Mouse (Mus musculus) limb, embryonic 11.5 days (tissue): ENCODE data around the gene Pla2g5. TPM values are rescaled to one million over a fixed set of nuclear protein-coding genes. Genes with fewer than 3 reads are reported as not detected.

ENCODE experiments used
- ATAC-seq: fragments of 200-750 bp; cut with Nextera tagmentation; 2 replicates; pipeline ENCODE4 v1.8.0; 2017; ENCODE audit warnings: low read depth; ENCODE audit not compliant: insufficient number of reproducible peaks, low FRiP score, low TSS enrichment
- DNase-seq: peaks from one replicate; pipeline ENCODE4 v3.0.0-alpha.2; 2015; ENCODE audit warnings: low spot score
- H3K27ac ChIP-seq: fragments of 300-500 bp; sonication (generic); replicated peaks from 2 replicates; pipeline ENCODE4 v1.5.1; 2014; ENCODE audit warnings: low read depth, mild to moderate bottlenecking, low read length
- H3K27me3 ChIP-seq: fragments of 300-500 bp; sonication (generic); 2 replicates; pipeline ENCODE4 v1.6.1; 2014; ENCODE audit warnings: mild to moderate bottlenecking, low read length, mixed read lengths; ENCODE audit not compliant: control insufficient read depth, insufficient read depth
- H3K36me3 ChIP-seq: fragments of 300-500 bp; sonication (generic); 2 replicates; pipeline ENCODE4 v1.6.1; 2014; ENCODE audit warnings: mild to moderate bottlenecking, low read length, moderate library complexity, mixed read lengths; ENCODE audit not compliant: control insufficient read depth, insufficient read depth
- H3K4me1 ChIP-seq: fragments of 300-500 bp; sonication (generic); 2 replicates; pipeline ENCODE4 v1.6.1; 2014; ENCODE audit warnings: low read length, mixed read lengths; ENCODE audit not compliant: control insufficient read depth, insufficient read depth
- H3K4me2 ChIP-seq: fragments of 300-500 bp; sonication (generic); 2 replicates; pipeline ENCODE4 v1.6.1; 2014; ENCODE audit warnings: low read depth, mild to moderate bottlenecking, moderate library complexity; ENCODE audit not compliant: severe bottlenecking
- H3K4me3 ChIP-seq: fragments of 300-500 bp; sonication (generic); 2 replicates; pipeline ENCODE4 v1.5.1; 2014; ENCODE audit warnings: low read depth, low read length
- H3K9ac ChIP-seq: fragments of 300-500 bp; sonication (generic); 2 replicates; pipeline ENCODE4 v1.6.1; 2014; ENCODE audit warnings: mild to moderate bottlenecking, low read length
- H3K9me3 ChIP-seq: fragments of 300-500 bp; sonication (generic); 2 replicates; pipeline ENCODE4 v1.6.1; 2016; ENCODE audit warnings: low read length; ENCODE audit not compliant: control insufficient read depth
- WGBS: fragments of 180-500 bp; shearing (Covaris S2); extraction: QIAGEN DNeasy Blood & Tissue Kit; methylation state at CpG from one replicate; pipeline ENCODE4 v1.1.7; 2014; 5-methylcytosine and 5-hydroxymethylcytosine counted together
- polyA plus RNA-seq: library from polyadenylated mRNA; unstranded; fragments of >200 nt; fragmentation: Nextera tagmentation; extraction: Ambion mirVana; gene quantifications from 2 replicates; pipeline ENCODE4 v1.2.1, GENCODE M21; 2014

The Pla2g5 gene
- polyA plus RNA-seq, 1 experiment from 2014 or later: 0.12 TPM

DNA sequence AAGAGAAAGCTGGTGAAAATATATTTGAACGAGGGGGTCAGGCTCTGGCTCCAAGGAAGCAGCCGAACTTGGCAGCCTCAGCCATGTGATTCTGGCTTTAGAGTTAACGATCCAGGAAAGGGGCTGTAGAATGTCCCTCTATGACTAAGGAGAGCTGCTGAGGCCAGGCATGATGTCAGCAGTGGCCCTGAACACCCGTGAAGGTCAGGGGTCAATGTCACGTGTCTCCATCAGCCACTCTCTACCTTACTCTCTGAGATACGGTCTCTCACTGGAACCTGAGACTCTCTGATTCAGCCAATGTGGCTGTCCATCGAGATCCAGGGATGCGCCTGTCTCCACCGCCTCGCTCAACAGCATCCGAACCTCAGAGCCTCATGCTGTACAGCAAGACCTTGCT is 60.4 kb downstream of the Pla2g5 start:
- DNase-seq: no peak
- H3K4me2 ChIP-seq: no peak overlapping the region
- H3K27me3 ChIP-seq: no peaks in the 10 kb centered on the region
- H3K36me3 ChIP-seq: no peaks in the 10 kb centered on the region
- H3K27ac ChIP-seq: no peak overlapping the region
- H3K9ac ChIP-seq: no peak overlapping the region
- H3K4me1 ChIP-seq: no peaks in the 10 kb centered on the region; the same call in 1 of the 2 replicates
- H3K9me3 ChIP-seq: no peaks in the 10 kb centered on the region
- ATAC-seq: no peak
- 85% methylated on average over 11 of the region's 11 CpGs for WGBS
- no peak overlapping the region for H3K4me3 ChIP-seq

DNA sequence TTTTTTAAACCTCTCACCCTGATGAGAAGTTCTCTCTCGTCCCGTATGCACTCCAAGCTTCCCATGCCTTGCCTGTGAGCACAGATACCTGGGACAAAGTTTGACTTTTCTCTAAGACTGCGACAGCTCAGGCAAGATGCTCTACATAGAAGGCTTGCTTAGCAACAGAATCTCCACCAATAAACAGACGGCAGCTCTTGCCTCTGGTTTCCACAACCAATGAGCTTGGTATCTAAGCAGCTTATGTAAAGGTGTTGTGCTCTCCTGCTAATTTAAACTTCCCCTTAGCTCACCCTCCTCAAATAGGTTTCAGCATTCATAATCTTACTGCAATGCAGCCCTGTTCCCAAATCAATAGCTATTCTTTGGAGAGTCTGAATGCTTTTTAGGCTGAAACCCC is 61.7 kb downstream of the Pla2g5 start:
- Histone ChIP-seq H3K4me1 (no peaks in the 10 kb centered on the region; the same call in 1 of the 2 replicates), H3K27me3 (no peaks in the 10 kb centered on the region), H3K9ac (no peak overlapping the region), H3K9me3 (no peaks in the 10 kb centered on the region), H3K27ac (no peak overlapping the region), H3K4me3 (no peak overlapping the region), H3K36me3 (no peaks in the 10 kb centered on the region), H3K4me2 (no peak overlapping the region)
- no peak for DNase-seq
- WGBS: 79% methylated on average over 4 of the region's 4 CpGs
- no peak for ATAC-seq

DNA sequence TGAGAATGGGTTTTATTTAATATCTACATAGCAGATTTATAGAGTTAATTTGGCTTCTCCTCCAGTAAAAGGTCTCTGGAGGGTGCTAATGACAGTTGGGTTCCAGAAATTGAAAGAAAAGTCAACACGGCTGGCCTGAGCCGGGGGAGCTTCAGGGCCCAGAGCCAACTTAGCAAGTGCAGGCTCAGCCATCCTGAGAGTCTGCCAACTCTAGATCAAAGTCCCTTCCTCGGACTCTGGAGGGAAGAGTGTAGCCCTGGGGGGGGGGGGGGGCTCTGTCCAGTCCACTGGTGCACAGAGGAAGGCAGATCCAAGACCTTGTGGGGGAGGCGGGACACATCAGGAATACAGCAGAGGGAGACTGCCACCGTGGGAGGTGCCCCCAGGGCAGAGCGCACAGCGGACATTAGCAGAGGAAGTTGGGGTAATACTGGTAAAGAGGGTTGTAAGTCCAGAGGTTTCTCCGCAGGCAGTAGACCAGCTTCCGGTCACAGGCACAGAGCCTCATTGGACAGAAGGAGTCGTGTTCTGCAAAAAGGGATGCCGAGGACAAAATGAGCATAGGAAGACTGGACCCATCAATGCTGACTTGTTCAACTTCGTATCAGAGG is 63.0 kb downstream of the Pla2g5 start:
- 69% methylated on average over 12 of the region's 12 CpGs for WGBS
- Histone ChIP-seq H3K4me2 (no peak overlapping the region), H3K4me1 (no peaks in the 10 kb centered on the region; the same call in 1 of the 2 replicates), H3K9me3 (no peaks in the 10 kb centered on the region), H3K9ac (no peak overlapping the region), H3K27me3 (no peaks in the 10 kb centered on the region), H3K4me3 (no peak overlapping the region), H3K27ac (no peak overlapping the region), H3K36me3 (no peaks in the 10 kb centered on the region)
- no peak for ATAC-seq
- no peak for DNase-seq

DNA sequence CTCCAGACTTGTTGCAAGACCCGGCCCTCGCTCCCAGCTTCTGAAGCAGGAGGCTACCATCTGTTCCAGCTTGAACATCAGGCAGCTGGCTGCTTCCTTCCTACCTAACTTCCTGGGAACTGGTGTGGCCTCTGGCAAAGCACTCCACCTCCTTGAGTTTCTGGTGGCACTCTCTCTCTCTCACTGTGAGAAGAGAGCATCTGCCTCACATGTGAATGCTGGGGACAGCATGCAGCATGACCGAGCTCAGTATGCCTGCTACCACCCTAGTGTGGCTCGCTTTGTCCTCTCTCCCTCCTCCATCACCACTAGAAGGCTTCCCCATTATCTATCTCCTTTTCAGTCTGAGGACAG is 66.1 kb downstream of the Pla2g5 start:
- no peak overlapping the region for H3K9ac ChIP-seq
- no peak overlapping the region for H3K4me2 ChIP-seq
- ATAC-seq: no peak
- no peaks in the 10 kb centered on the region for H3K9me3 ChIP-seq
- H3K27me3 ChIP-seq: no peaks in the 10 kb centered on the region
- no peak for DNase-seq
- WGBS: 70% methylated on average over 4 of the region's 4 CpGs
- H3K4me3 ChIP-seq: no peak overlapping the region
- no peak overlapping the region for H3K27ac ChIP-seq
- H3K36me3 ChIP-seq: no peaks in the 10 kb centered on the region
- no peaks in the 10 kb centered on the region; the same call in 1 of the 2 replicates for H3K4me1 ChIP-seq

DNA sequence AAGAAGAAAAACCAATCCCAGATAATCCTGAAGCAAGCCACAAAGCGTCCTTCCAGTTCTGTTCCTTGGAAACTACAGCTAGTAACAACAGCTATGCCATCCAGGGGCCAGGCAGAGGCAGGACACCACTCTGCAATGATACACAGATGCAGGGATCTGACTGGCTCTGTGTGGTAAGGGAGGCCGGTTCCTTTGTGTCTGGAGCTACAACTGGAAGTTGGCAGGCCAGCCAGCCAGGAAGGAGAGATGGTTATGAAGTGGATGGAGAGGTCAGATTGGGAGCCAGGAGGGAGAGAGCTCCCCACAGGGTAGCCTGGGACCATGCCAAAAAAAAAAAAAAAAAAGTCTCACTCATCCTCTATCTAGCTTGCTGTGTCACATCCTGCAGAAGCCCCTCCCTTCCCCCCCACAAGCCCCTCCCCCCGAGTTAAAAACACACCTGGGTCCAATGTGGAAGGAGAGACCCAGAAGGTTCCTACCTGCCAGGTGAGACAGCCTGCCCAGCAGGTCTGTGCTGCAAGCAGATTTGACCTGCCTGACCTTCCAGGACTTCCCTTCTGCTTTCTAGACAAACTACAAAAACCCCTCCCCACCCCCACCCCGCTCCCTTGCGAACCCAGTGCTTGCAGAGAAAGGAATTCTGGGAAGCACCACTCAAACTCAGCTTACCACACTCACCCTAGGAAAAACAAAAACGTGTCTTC is 66.6 kb downstream of the Pla2g5 start:
- H3K27ac ChIP-seq: no peak overlapping the region

DNA sequence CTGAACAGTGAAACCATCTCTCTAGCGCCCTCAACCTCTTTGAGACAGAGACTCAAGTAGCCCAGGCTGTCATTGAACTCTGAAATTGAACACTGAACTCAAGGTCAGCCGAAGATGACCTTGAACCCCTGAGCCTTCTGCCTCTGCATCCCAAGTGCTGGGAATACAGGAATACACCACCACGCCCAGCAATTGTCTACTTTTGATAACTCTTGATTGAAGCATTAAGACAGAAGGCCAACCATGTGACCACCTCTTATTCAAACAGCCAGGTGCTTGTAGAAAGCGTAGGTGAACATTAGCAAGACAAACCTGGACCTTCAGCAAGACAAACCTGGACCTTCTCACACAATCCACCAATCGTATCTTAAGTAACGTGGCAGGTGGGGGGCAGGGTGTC is 68.9 kb downstream of the Pla2g5 start:
- DNase-seq: no peak
- Histone ChIP-seq H3K9me3 (no peaks in the 10 kb centered on the region), H3K4me2 (no peak overlapping the region), H3K27me3 (no peaks in the 10 kb centered on the region), H3K36me3 (no peaks in the 10 kb centered on the region), H3K27ac (no peak overlapping the region), H3K9ac (no peak overlapping the region), H3K4me3 (no peak overlapping the region), H3K4me1 (no peaks in the 10 kb centered on the region)
- 90% methylated on average over 6 of the region's 6 CpGs for WGBS
- no peak for ATAC-seq

More for the DNA sequence above, 66.6 kb downstream of the Pla2g5 start:
- WGBS: 42% methylated on average over 6 of the region's 6 CpGs
- no peaks in the 10 kb centered on the region for H3K36me3 ChIP-seq
- no peaks in the 10 kb centered on the region; the same call in 1 of the 2 replicates for H3K4me1 ChIP-seq
- H3K4me2 ChIP-seq: no peak overlapping the region
- no peaks in the 10 kb centered on the region for H3K27me3 ChIP-seq
- no peaks in the 10 kb centered on the region for H3K9me3 ChIP-seq
- DNase-seq (no peak), ATAC-seq (no peak)
- no peak overlapping the region for H3K4me3 ChIP-seq
- no peak overlapping the region for H3K9ac ChIP-seq

DNA sequence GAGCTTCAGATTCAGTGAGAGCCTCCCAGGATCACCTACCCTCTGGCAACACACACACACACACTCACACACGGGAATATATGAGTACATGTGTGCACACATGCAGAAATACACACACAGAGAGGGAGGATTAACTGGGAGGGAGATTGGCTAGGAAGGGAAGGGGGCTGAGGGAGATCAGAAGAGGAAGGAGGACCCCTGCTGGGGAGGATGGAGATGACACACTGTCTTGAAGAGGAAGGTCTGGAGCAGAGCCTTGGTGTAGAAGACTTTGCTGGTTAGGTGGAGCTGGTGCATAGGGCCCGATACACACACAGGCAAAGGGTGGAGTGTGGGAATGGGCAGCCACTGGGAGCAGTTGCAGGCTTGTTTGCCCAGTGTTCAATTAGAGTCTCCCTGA is 70.0 kb downstream of the Pla2g5 start:
- DNase-seq (peak; percentile 36), ATAC-seq (no peak)
- no peaks in the 10 kb centered on the region for H3K4me1 ChIP-seq
- no peaks in the 10 kb centered on the region for H3K36me3 ChIP-seq
- H3K9ac ChIP-seq: no peak overlapping the region
- no peaks in the 10 kb centered on the region for H3K27me3 ChIP-seq
- no peak overlapping the region for H3K4me3 ChIP-seq
- no peak overlapping the region for H3K27ac ChIP-seq
- H3K9me3 ChIP-seq: no peaks in the 10 kb centered on the region
- no peak overlapping the region for H3K4me2 ChIP-seq
- 63% methylated on average over 2 of the region's 2 CpGs for WGBS

DNA sequence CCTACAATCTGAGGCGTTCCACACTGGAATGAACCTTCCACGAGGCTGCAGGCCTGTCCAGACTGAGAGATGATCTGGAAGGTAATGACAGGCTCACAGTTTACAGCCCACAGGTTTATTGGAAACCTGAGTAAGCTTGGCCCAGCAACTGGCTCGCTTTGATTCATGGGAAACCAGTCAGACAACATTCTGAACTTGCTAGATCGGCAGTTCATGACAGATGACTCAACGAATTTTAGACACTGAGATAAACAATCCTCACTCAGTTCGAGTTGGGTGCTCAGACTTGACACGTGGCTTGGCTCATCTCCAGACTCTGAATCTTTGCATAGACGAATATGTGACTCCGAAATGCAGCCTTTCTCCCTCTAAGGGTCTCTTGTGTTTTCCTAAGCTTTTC is 70.7 kb downstream of the Pla2g5 start:
- H3K27me3 ChIP-seq: no peaks in the 10 kb centered on the region
- H3K4me2 ChIP-seq: no peak overlapping the region
- H3K27ac ChIP-seq: no peak overlapping the region
- no peak overlapping the region for H3K9ac ChIP-seq
- no peaks in the 10 kb centered on the region for H3K36me3 ChIP-seq
- no peak overlapping the region for H3K4me3 ChIP-seq
- WGBS: 58% methylated on average over 9 of the region's 9 CpGs
- DNase-seq (no peak), ATAC-seq (no peak)
- H3K4me1 ChIP-seq: no peaks in the 10 kb centered on the region
- no peaks in the 10 kb centered on the region for H3K9me3 ChIP-seq
